ENCODE assay signal across 9 mouse cellular contexts in genomic region chr10:77901871-77902210, GRCm38 (mm10). TPM values are rescaled to one million over a fixed set of nuclear protein-coding genes. Genes with fewer than 3 reads are reported as not detected.
DNase-seq lines count a peak whose midpoint lies in the region; ATAC-seq and TF ChIP-seq lines count a peak whose summit lies in the region.
"Had no signal": no experiment of that assay in that cellular context is flagged by ENCODE, and none has a peak within 500 bp of the region (broad histone marks: within the 10 kb centered on the region; RNA-seq: fewer than 3 reads in every experiment).

No protein-coding gene starts in this region.

- peak overlapping the region; percentile 73 for H3K4me3 ChIP-seq in left cerebral cortex, adult 2 months
- H3K4me3 ChIP-seq in cortical plate, adult 2 months (ENCODE audit: insufficient read depth, low read length) = peak overlapping the region; percentile 70
- H3K4me3 ChIP-seq in heart, postnatal 0 days (ENCODE audit: low read depth, low read length) = peak overlapping the region; percentile 59
- peak overlapping the region; percentile 62 for H3K4me3 ChIP-seq in liver, embryonic 12.5 days
- H3K4me3 ChIP-seq in stomach, embryonic 15.5 days (replicated peaks) = peak overlapping the region; percentile 64

- whole genome bisulfite sequencing in heart, postnatal 0 days = 5% methylated on average over 14 of the region's 14 CpGs
- WGBS in liver, embryonic 12.5 days (ENCODE audit: insufficient replicate concordance) = 4% methylated on average over 14 of the region's 14 CpGs
- WGBS in stomach, embryonic 15.5 days = 4% methylated on average over 14 of the region's 14 CpGs

- intact Hi-C loops in left cerebral cortex, adult 2 months (cut with DNase I) = no loop called here
- intact Hi-C loops in left cerebral cortex, postnatal 36 days (cut with DNase I) = no loop called here

- peak overlapping the region; percentile 71 for H3K27ac ChIP-seq in left cerebral cortex, adult 2 months
- no peak overlapping the region for H3K27ac ChIP-seq in cortical plate, adult 2 months (ENCODE audit: insufficient read depth, low read length)
- H3K27ac ChIP-seq in heart, postnatal 0 days (ENCODE audit: low read depth) = no peak overlapping the region
- 0 out of 2 replicates have a peak overlapping the region, but pooled peaks have one; percentile 20 for H3K27ac ChIP-seq in liver, embryonic 12.5 days
- no peak overlapping the region for H3K27ac ChIP-seq in stomach, embryonic 15.5 days

- DNase-seq in left cerebral cortex, adult 2 months (ENCODE audit: extremely low spot score in 1 of 2, low spot score in 2 of 2) = peak in 1 of 2 experiments; percentile 21
- no peak for DNase-seq in left cerebral cortex, postnatal 36 days (ENCODE audit: low spot score in 2 of 2)
- DNase-seq in heart, postnatal 0 days (ENCODE audit: low spot score) = no peak
- DNase-seq in adrenal gland, adult 2 months = no peak
- no peak for DNase-seq in urinary bladder, postnatal 10 days (ENCODE audit: low spot score)

- H3K4me2 ChIP-seq in heart, postnatal 0 days (ENCODE audit: low read depth, low read length) = peak overlapping the region; percentile 98
- H3K4me2 ChIP-seq in liver, embryonic 12.5 days = peak overlapping the region; percentile 83
- H3K4me2 ChIP-seq in stomach, embryonic 15.5 days = peak overlapping the region; percentile 81

- peak overlapping the region; percentile 37 for H3K9ac ChIP-seq in heart, postnatal 0 days (replicated peaks; ENCODE audit: low read depth, low read length)
- peak overlapping the region; percentile 63 for H3K9ac ChIP-seq in liver, embryonic 12.5 days
- 0 out of 2 replicates have a peak overlapping the region, but pooled peaks have one; percentile 38 for H3K9ac ChIP-seq in stomach, embryonic 15.5 days

- ATAC-seq in heart, postnatal 0 days (ENCODE audit: insufficient read depth, low read depth) = peak; percentile 32; the same call in 1 of the 2 replicates
- peak; percentile 8; the same call in 1 of the 2 replicates for ATAC-seq in liver, embryonic 12.5 days
- ATAC-seq in stomach, embryonic 15.5 days (ENCODE audit: insufficient read depth, low FRiP score, low read depth) = peak; percentile 21; the same call in 1 of the 2 replicates

- peaks cover 24% of the 10 kb centered on the region for H3K27me3 ChIP-seq in heart, postnatal 0 days (ENCODE audit: control insufficient read depth, insufficient read depth, low read length)
- peaks cover 39% of the 10 kb centered on the region for H3K27me3 ChIP-seq in liver, embryonic 12.5 days (replicated peaks)
- H3K27me3 ChIP-seq in stomach, embryonic 15.5 days (replicated peaks) = no peaks in the 10 kb centered on the region

- H3K36me3 ChIP-seq in heart, postnatal 0 days (replicated peaks; ENCODE audit: control insufficient read depth, insufficient read depth, low read length) = no peaks in the 10 kb centered on the region
- H3K36me3 ChIP-seq in liver, embryonic 12.5 days = no peaks in the 10 kb centered on the region
- no peaks in the 10 kb centered on the region for H3K36me3 ChIP-seq in stomach, embryonic 15.5 days

- TF ChIP-seq EP300 in heart, postnatal 0 days (IDR thresholded peaks at IDR 0.05; ENCODE audit: low read depth) = no peak

- no peak for TF ChIP-seq CTCF in left cerebral cortex, adult 2 months (IDR thresholded peaks at IDR 0.05)
- TF ChIP-seq CTCF in cortical plate, adult 2 months (IDR thresholded peaks at IDR 0.05; ENCODE audit: extremely low read depth, insufficient read depth, low read length) = no peak
- no peak for TF ChIP-seq CTCF in heart, postnatal 0 days (IDR thresholded peaks at IDR 0.05; ENCODE audit: low read depth)

- 0 out of 2 replicates have a peak, but pooled peaks cover 8% of the 10 kb centered on the region for H3K9me3 ChIP-seq in heart, postnatal 0 days (replicated peaks; ENCODE audit: control insufficient read depth, low read length)
- no peaks in the 10 kb centered on the region for H3K9me3 ChIP-seq in liver, embryonic 12.5 days (replicated peaks)
- no peaks in the 10 kb centered on the region for H3K9me3 ChIP-seq in stomach, embryonic 15.5 days

- no peak for TF ChIP-seq POLR2A in cortical plate, adult 2 months (IDR thresholded peaks at IDR 0.05; ENCODE audit: extremely low read depth, insufficient read depth, low read length)

- no peaks in the 10 kb centered on the region for H3K4me1 ChIP-seq in cortical plate, adult 2 months (ENCODE audit: control insufficient read depth, insufficient read depth, low read length)
- 0 out of 2 replicates have a peak, but pooled peaks cover 6% of the 10 kb centered on the region for H3K4me1 ChIP-seq in heart, postnatal 0 days (ENCODE audit: control insufficient read depth, insufficient read depth)
- H3K4me1 ChIP-seq in liver, embryonic 12.5 days = peaks cover 22% of the 10 kb centered on the region
- H3K4me1 ChIP-seq in stomach, embryonic 15.5 days = no peaks in the 10 kb centered on the region; the same call in 1 of the 2 replicates

RNA-seq across cellular contexts. Expression of gene Lrrc3, which starts 0.5 kb away (rescaled TPM):
- 1 to 10 TPM; 9.5 to 9.8 TPM for total RNA-seq in left cerebral cortex, adult 2 months (2021)
- 10 to 100 TPM; 11.7 to 12.6 TPM for total RNA-seq in left cerebral cortex, postnatal 36 days (2021)
- 7.3 and 7.7 TPM in 2 replicates for polyA plus RNA-seq in cortical plate, adult 2 months (2012; rRNA removed)
- 0.08 and 2.5 TPM in 2 replicates for total RNA-seq in heart, postnatal 0 days (2014; rRNA removed; ENCODE audit: low replicate concordance)
- polyA plus RNA-seq in heart, postnatal 0 days (2015; fragmentation: Nextera tagmentation; extraction: Ambion mirVana) = 0.54 and 0.63 TPM in 2 replicates
- 8.5 and 8.7 TPM in 2 replicates for polyA plus RNA-seq in liver, embryonic 12.5 days (2016; fragmentation: Nextera tagmentation; extraction: Ambion mirVana)
- polyA plus RNA-seq in stomach, embryonic 15.5 days (2015; fragmentation: Nextera tagmentation; extraction: Ambion mirVana) = 5.0 and 6.4 TPM in 2 replicates
- 1 to 10 TPM; 5.2 to 8.1 TPM for total RNA-seq in adrenal gland, adult 2 months (2021)
- 4.1 and 6.3 TPM in 2 replicates for polyA plus RNA-seq in adrenal gland, adult 2 months (2012; rRNA removed)

RNA-seq across cellular contexts. Expression of gene Gm3285, which starts 40.1 kb away (rescaled TPM):
- not detected for total RNA-seq in left cerebral cortex, adult 2 months (2021)
- not detected for total RNA-seq in left cerebral cortex, postnatal 36 days (2021)
- polyA plus RNA-seq in cortical plate, adult 2 months (2012; rRNA removed) = not detected in 2 replicates
- total RNA-seq in heart, postnatal 0 days (2014; rRNA removed; ENCODE audit: low replicate concordance) = not detected in 2 replicates
- polyA plus RNA-seq in heart, postnatal 0 days (2015; fragmentation: Nextera tagmentation; extraction: Ambion mirVana) = not detected in 2 replicates
- polyA plus RNA-seq in liver, embryonic 12.5 days (2016; fragmentation: Nextera tagmentation; extraction: Ambion mirVana) = not detected in 2 replicates
- polyA plus RNA-seq in stomach, embryonic 15.5 days (2015; fragmentation: Nextera tagmentation; extraction: Ambion mirVana) = not detected in 2 replicates
- not detected for total RNA-seq in adrenal gland, adult 2 months (2021)
- polyA plus RNA-seq in adrenal gland, adult 2 months (2012; rRNA removed) = not detected in 2 replicates
- total RNA-seq: adrenal gland, postnatal 36 days had no signal

RNA-seq across cellular contexts. Expression of gene Gm10318, which starts 49.2 kb away (rescaled TPM):
- total RNA-seq in left cerebral cortex, adult 2 months (2021) = not detected
- not detected for total RNA-seq in left cerebral cortex, postnatal 36 days (2021)
- polyA plus RNA-seq in cortical plate, adult 2 months (2012; rRNA removed) = 0.15 TPM in 1 of 2 replicates, not detected in the other
- total RNA-seq in heart, postnatal 0 days (2014; rRNA removed; ENCODE audit: low replicate concordance) = not detected in 2 replicates
- polyA plus RNA-seq in heart, postnatal 0 days (2015; fragmentation: Nextera tagmentation; extraction: Ambion mirVana) = not detected in 2 replicates
- not detected in 2 replicates for polyA plus RNA-seq in liver, embryonic 12.5 days (2016; fragmentation: Nextera tagmentation; extraction: Ambion mirVana)
- polyA plus RNA-seq in stomach, embryonic 15.5 days (2015; fragmentation: Nextera tagmentation; extraction: Ambion mirVana) = not detected in 2 replicates
- not detected for total RNA-seq in adrenal gland, adult 2 months (2021)
- polyA plus RNA-seq in adrenal gland, adult 2 months (2012; rRNA removed) = not detected in 2 replicates
- total RNA-seq: adrenal gland, postnatal 36 days had no signal

RNA-seq across cellular contexts. Expression of gene Gm36176, which starts 55.2 kb away (rescaled TPM):
- not detected for total RNA-seq in left cerebral cortex, adult 2 months (2021)
- total RNA-seq in left cerebral cortex, postnatal 36 days (2021) = not detected
- not detected in 2 replicates for polyA plus RNA-seq in cortical plate, adult 2 months (2012; rRNA removed)
- total RNA-seq in heart, postnatal 0 days (2014; rRNA removed; ENCODE audit: low replicate concordance) = not detected in 2 replicates
- polyA plus RNA-seq in heart, postnatal 0 days (2015; fragmentation: Nextera tagmentation; extraction: Ambion mirVana) = not detected in 2 replicates
- not detected in 2 replicates for polyA plus RNA-seq in liver, embryonic 12.5 days (2016; fragmentation: Nextera tagmentation; extraction: Ambion mirVana)
- polyA plus RNA-seq in stomach, embryonic 15.5 days (2015; fragmentation: Nextera tagmentation; extraction: Ambion mirVana) = not detected in 2 replicates
- not detected for total RNA-seq in adrenal gland, adult 2 months (2021)
- not detected in 2 replicates for polyA plus RNA-seq in adrenal gland, adult 2 months (2012; rRNA removed)
- total RNA-seq: adrenal gland, postnatal 36 days had no signal

Comparison
In these comparisons a context has a peak if more than half of its experiments do, and no peak if none do; other contexts are left out.
1. H3K27ac ChIP-seq: peak in left cerebral cortex, adult 2 months (single experiment) and liver, embryonic 12.5 days (single experiment); none in cortical plate, adult 2 months (single experiment), heart, postnatal 0 days (single experiment) and stomach, embryonic 15.5 days (single experiment).
2. Peak in every context shown above with its lines, with median percentiles within 50 percentile points of each other: H3K4me3 ChIP-seq, ATAC-seq, H3K4me2 ChIP-seq and H3K9ac ChIP-seq.